Mouse (Mus musculus) CH12.LX (cell line): ENCODE data around the gene Nol4l. TPM values are rescaled to one million over a fixed set of nuclear protein-coding genes. Genes with fewer than 3 reads are reported as not detected.

ENCODE experiments used
- DNase-seq: peaks from one replicate; pipeline ENCODE4 v3.0.0-alpha.2; 2013; ENCODE audit errors: extremely low read depth
- H3K27ac ChIP-seq: 2 replicates; pipeline ENCODE4 v1.5.1; 2012; ENCODE audit warnings: low read depth, mild to moderate bottlenecking, control low read depth, moderate library complexity; ENCODE audit not compliant: insufficient read depth
- H3K27me3 ChIP-seq: replicated peaks from 2 replicates; pipeline ENCODE3; 2012; ENCODE audit warnings: inconsistent platforms
- H3K36me3 ChIP-seq, 2 experiments: replicated peaks in 1 of 2; 2 replicates each; pipeline versions ENCODE3 to v1.6.1; 2012; ENCODE audit warnings: inconsistent platforms in 1 of 2, low read length in 1 of 2, mild to moderate bottlenecking in 1 of 2, mixed read lengths in 1 of 2, moderate library complexity in 1 of 2; ENCODE audit not compliant: control insufficient read depth in 1 of 2, insufficient read depth in 1 of 2
- H3K4me1 ChIP-seq, 2 experiments: 2 replicates each; pipeline ENCODE4 v1.6.1; 2012; ENCODE audit warnings: inconsistent platforms in 1 of 2, moderate library complexity in 1 of 2; ENCODE audit not compliant: insufficient read depth in 2 of 2, control insufficient read depth in 1 of 2
- H3K4me2 ChIP-seq: 2 replicates; pipeline ENCODE4 v1.6.1; 2012; ENCODE audit warnings: low read depth, mild to moderate bottlenecking, control low read depth; ENCODE audit not compliant: poor library complexity, insufficient read depth, severe bottlenecking
- H3K4me3 ChIP-seq, 3 experiments: fragments of 150-350 bp in 1 of 3; sonication (generic) in 1 of 3; replicated peaks in 1 of 3; 2 replicates each; pipeline versions ENCODE3 to v1.5.1; 2011 to 2012; ENCODE audit warnings: low read depth in 2 of 3, low read length in 2 of 3, mild to moderate bottlenecking in 2 of 3, moderate library complexity in 2 of 3, control low read depth in 1 of 3, improper control_type of control experiment in 1 of 3, inconsistent platforms in 1 of 3, mixed read lengths in 1 of 3; ENCODE audit not compliant: poor library complexity in 1 of 3
- H3K79me2 ChIP-seq: replicated peaks from 2 replicates; pipeline ENCODE4 v1.6.1; 2012; ENCODE audit warnings: mild to moderate bottlenecking, moderate library complexity; ENCODE audit not compliant: control insufficient read depth, poor library complexity, insufficient read depth, severe bottlenecking; ENCODE audit errors: extremely low read depth
- H3K9ac ChIP-seq: 2 replicates; pipeline ENCODE4 v1.6.1; 2012; ENCODE audit warnings: low read depth, mild to moderate bottlenecking, control low read depth, moderate library complexity; ENCODE audit not compliant: insufficient read depth
- H3K9me3 ChIP-seq: replicated peaks from 2 replicates; pipeline ENCODE3; 2012; ENCODE audit warnings: low read length, inconsistent platforms, mixed read lengths
- BHLHE40 ChIP-seq: IDR thresholded peaks from 2 replicates; pipeline ENCODE4 v1.6.1; 2011; ENCODE audit warnings: mild to moderate bottlenecking, low read depth, low read length, improper control_type of control experiment
- CHD1 ChIP-seq: IDR thresholded peaks from 2 replicates; pipeline ENCODE4 v1.6.1; 2012; ENCODE audit warnings: low read depth, low read length, improper control_type of control experiment, inconsistent platforms
- CHD2 ChIP-seq: IDR thresholded peaks from 2 replicates; pipeline ENCODE4 v1.6.1; 2011; ENCODE audit warnings: low read length, improper control_type of control experiment
- CTCF ChIP-seq, 2 experiments: IDR thresholded peaks in 1 of 2; conservative IDR thresholded peaks in 1 of 2; 2 replicates each; pipeline ENCODE4 v1.5.1; 2011 to 2012; ENCODE audit warnings: low read depth in 2 of 2, low read length in 2 of 2, improper control_type of control experiment in 1 of 2, inconsistent platforms in 1 of 2, mild to moderate bottlenecking in 1 of 2, moderate library complexity in 1 of 2
- E2F4 ChIP-seq: IDR thresholded peaks from 2 replicates; pipeline ENCODE4 v1.6.1; 2011; ENCODE audit warnings: low read depth, low read length, improper control_type of control experiment; ENCODE audit not compliant: insufficient replicate concordance
- ELF1 ChIP-seq: IDR thresholded peaks from 2 replicates; pipeline ENCODE4 v1.6.1; 2014; ENCODE audit warnings: low read depth, mild to moderate bottlenecking, inconsistent platforms, low read length, improper control_type of control experiment
- EP300 ChIP-seq: IDR thresholded peaks from 2 replicates; pipeline ENCODE4 v1.6.1; 2011; ENCODE audit warnings: low read length, improper control_type of control experiment
- ETS1 ChIP-seq: conservative IDR thresholded peaks from 2 replicates; pipeline ENCODE4 v1.6.1; 2012; ENCODE audit warnings: low read depth, mild to moderate bottlenecking, inconsistent platforms, low read length, improper control_type of control experiment, moderate library complexity
- GABPA ChIP-seq: IDR thresholded peaks from 2 replicates; pipeline ENCODE4 v1.6.1; 2012; ENCODE audit warnings: low read depth, low read length, improper control_type of control experiment, inconsistent platforms; ENCODE audit not compliant: insufficient replicate concordance
- IRF4 ChIP-seq: IDR thresholded peaks from 2 replicates; pipeline ENCODE4 v1.6.1; 2014; ENCODE audit warnings: low read depth, mild to moderate bottlenecking, inconsistent platforms, low read length, improper control_type of control experiment
- KAT2A ChIP-seq: IDR thresholded peaks from 2 replicates; pipeline ENCODE4 v1.6.1; 2012; ENCODE audit warnings: low read length, improper control_type of control experiment, inconsistent platforms; ENCODE audit not compliant: insufficient replicate concordance
- MAFK ChIP-seq: IDR thresholded peaks from 2 replicates; pipeline ENCODE4 v1.6.1; 2011; ENCODE audit warnings: low read length, improper control_type of control experiment; ENCODE audit not compliant: insufficient replicate concordance
- MAX ChIP-seq: IDR thresholded peaks from 2 replicates; pipeline ENCODE4 v1.6.1; 2011; ENCODE audit warnings: low read length, improper control_type of control experiment
- MAZ ChIP-seq: IDR thresholded peaks from 2 replicates; pipeline ENCODE4 v1.6.1; 2012; ENCODE audit warnings: low read depth, mild to moderate bottlenecking, inconsistent platforms, low read length, improper control_type of control experiment, moderate library complexity
- MEF2A ChIP-seq: IDR thresholded peaks from 2 replicates; pipeline ENCODE4 v1.6.1; 2014; ENCODE audit warnings: low read depth, mild to moderate bottlenecking, inconsistent platforms, low read length, improper control_type of control experiment, borderline replicate concordance
- MXI1 ChIP-seq: IDR thresholded peaks from 2 replicates; pipeline ENCODE4 v1.6.1; 2011; ENCODE audit warnings: mild to moderate bottlenecking, low read depth, low read length, improper control_type of control experiment
- MYC ChIP-seq: IDR thresholded peaks from 2 replicates; pipeline ENCODE4 v1.6.1; 2011; ENCODE audit warnings: low read depth, mild to moderate bottlenecking, improper control_type of control experiment, low read length
- NELFE ChIP-seq: IDR thresholded peaks from 2 replicates; pipeline ENCODE4 v1.6.1; 2011; ENCODE audit warnings: low read depth, low read length, improper control_type of control experiment
- PAX5 ChIP-seq: IDR thresholded peaks from 2 replicates; pipeline ENCODE4 v1.6.1; 2012; ENCODE audit warnings: low read length, inconsistent platforms, mixed read lengths
- POLR2A ChIP-seq: IDR thresholded peaks from 2 replicates; pipeline ENCODE4 v1.6.1; 2011; ENCODE audit warnings: low read depth, mild to moderate bottlenecking, improper control_type of control experiment, low read length
- POLR2AphosphoS2 ChIP-seq: IDR thresholded peaks from 2 replicates; pipeline ENCODE4 v1.6.1; 2011; ENCODE audit warnings: low read depth, low read length, improper control_type of control experiment
- RAD21 ChIP-seq: IDR thresholded peaks from 2 replicates; pipeline ENCODE4 v1.6.1; 2011; ENCODE audit warnings: low read depth, mild to moderate bottlenecking, low read length, improper control_type of control experiment, moderate library complexity
- RCOR1 ChIP-seq: conservative IDR thresholded peaks from 2 replicates; pipeline ENCODE4 v1.6.1; 2012; ENCODE audit warnings: low read depth, mild to moderate bottlenecking, inconsistent platforms, low read length, improper control_type of control experiment
- SIN3A ChIP-seq: IDR thresholded peaks from 2 replicates; pipeline ENCODE4 v1.6.1; 2012; ENCODE audit warnings: low read length, improper control_type of control experiment, inconsistent platforms
- SMC3 ChIP-seq: IDR thresholded peaks from 2 replicates; pipeline ENCODE4 v1.6.1; 2011; ENCODE audit warnings: low read depth, low read length, improper control_type of control experiment
- TBP ChIP-seq: conservative IDR thresholded peaks from 2 replicates; pipeline ENCODE4 v1.6.1; 2011; ENCODE audit warnings: low read depth, low read length, improper control_type of control experiment
- UBTF ChIP-seq: IDR thresholded peaks from 2 replicates; pipeline ENCODE4 v1.6.1; 2012; ENCODE audit warnings: low read depth, mild to moderate bottlenecking, inconsistent platforms, low read length, improper control_type of control experiment, moderate library complexity
- USF1 ChIP-seq: IDR thresholded peaks from 2 replicates; pipeline ENCODE4 v1.6.1; 2014; ENCODE audit warnings: low read depth, mild to moderate bottlenecking, inconsistent platforms, low read length, improper control_type of control experiment
- USF2 ChIP-seq: conservative IDR thresholded peaks from 2 replicates; pipeline ENCODE4 v1.6.1; 2011; ENCODE audit warnings: low read depth, low read length, improper control_type of control experiment
- ZC3H11A ChIP-seq: IDR thresholded peaks from 2 replicates; pipeline ENCODE4 v1.6.1; 2012; ENCODE audit warnings: low read depth, mild to moderate bottlenecking, inconsistent platforms, low read length, improper control_type of control experiment
- ZKSCAN1 ChIP-seq: IDR thresholded peaks from 2 replicates; pipeline ENCODE4 v1.6.1; 2012; ENCODE audit warnings: low read depth, inconsistent platforms, low read length, improper control_type of control experiment, borderline replicate concordance
- ZNF384 ChIP-seq: IDR thresholded peaks from 2 replicates; pipeline ENCODE4 v1.6.1; 2012; ENCODE audit warnings: low read depth, low read length, improper control_type of control experiment, inconsistent platforms
- dilution Hi-C: fragments of 300-500 bp; cut with MboI; formaldehyde crosslinking; loops from 2 replicates; pipeline ENCODE4 v1.14.3; 2020; ENCODE audit warnings: low sequenced_read_pairs; ENCODE audit not compliant: extremely low pct_unique_long_range_greater_than_20kb, extremely low pct_ligation_motif_present
- in situ Hi-C: fragments of 300-500 bp; cut with MboI; formaldehyde crosslinking; loops from 3 replicates; pipeline ENCODE4 v1.14.3; 2019; ENCODE audit warnings: low sequenced_read_pairs, low pct_ligation_motif_present, low pct_unique_long_range_greater_than_20kb, mixed read lengths
- polyA plus RNA-seq: library from polyadenylated mRNA; unstranded; fragments of >175 nt; gene quantifications from 2 replicates; pipeline ENCODE4 v1.2.1, GENCODE M21; 2012; ENCODE audit warnings: low read depth; ENCODE audit not compliant: insufficient read length
- total RNA-seq, 2 experiments: library from RNA; depleted of rRNA; stranded (reverse); fragments of 300-350 nt in 1 of 2; fragments of >200 nt in 1 of 2; gene quantifications; 2 replicates each; pipeline ENCODE4 v1.2.3; 2012 to 2014

Nol4l gene
- total and polyA plus RNA-seq, 3 experiments: 1.3 to 3.7 (median 3.5) TPM

DNA sequence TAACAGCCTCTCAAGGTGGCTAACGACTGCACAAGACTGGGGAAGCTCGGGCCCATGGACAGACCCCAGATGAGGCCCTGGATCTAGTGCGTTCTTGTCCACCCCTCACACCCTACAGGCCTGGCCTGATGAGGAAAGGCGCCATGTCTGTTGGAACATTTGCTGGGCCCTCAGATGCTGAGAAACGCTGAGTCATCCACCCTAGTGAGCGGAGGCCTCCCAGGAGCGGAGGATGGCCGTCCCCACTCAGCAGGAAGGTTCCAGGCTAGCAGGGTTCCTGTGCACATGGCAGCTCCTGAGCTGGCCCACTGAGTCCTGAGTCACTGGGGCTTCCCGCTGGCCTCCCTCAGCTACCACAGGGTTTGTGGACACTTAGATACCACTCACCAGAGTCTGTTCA lies 9.7 kb downstream of the Nol4l start:
- in situ Hi-C loops: no loop called here
- no peaks in the 10 kb centered on the region for H3K27me3 ChIP-seq
- no peak overlapping the region for H3K27ac ChIP-seq
- no peak for DNase-seq
- H3K9me3 ChIP-seq: no peaks in the 10 kb centered on the region
- no peak overlapping the region for H3K9ac ChIP-seq
- dilution Hi-C loops: no loop called here
- peaks cover 3 to 8% of the 10 kb centered on the region in 2 experiments for H3K36me3 ChIP-seq
- no peak overlapping the region for H3K4me3 ChIP-seq
- no peak overlapping the region for H3K4me2 ChIP-seq
- H3K4me1 ChIP-seq: peaks cover 31 to 70% of the 10 kb centered on the region in 2 experiments
- no peaks in the 10 kb centered on the region for H3K79me2 ChIP-seq
- no peak for TF ChIP-seq UBTF
- TF ChIP-seq MAFK: 0 out of 2 replicates have a peak, but pooled peaks have one; percentile 46

DNA sequence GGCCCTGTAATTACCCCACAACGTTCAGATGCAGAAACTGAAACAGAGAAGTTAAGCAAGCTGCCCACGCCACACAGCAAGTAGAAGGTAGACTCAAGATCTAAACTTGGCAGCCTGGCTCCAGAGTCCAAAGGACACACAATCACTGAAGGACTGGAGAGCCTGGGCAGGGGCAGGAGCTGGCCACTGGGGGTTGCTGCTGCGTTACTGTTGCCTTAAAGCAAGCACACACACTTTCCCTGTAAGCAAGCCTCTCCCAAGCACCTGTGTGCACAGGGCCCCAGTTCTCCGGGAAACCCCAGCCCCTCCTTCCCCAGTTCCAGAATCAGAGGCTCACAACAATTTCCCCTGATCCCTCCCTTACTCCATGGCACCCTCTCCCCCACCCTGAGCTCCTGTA lies 12.8 kb downstream of the Nol4l start:
- in situ Hi-C loops: no loop called here
- Histone ChIP-seq H3K9ac (no peak overlapping the region), H3K79me2 (no peaks in the 10 kb centered on the region), H3K4me2 (no peak overlapping the region), H3K27ac (no peak overlapping the region), H3K4me1 (peaks cover 19 to 48% of the 10 kb centered on the region in 2 experiments), H3K4me3 (no peak overlapping the region), H3K27me3 (no peaks in the 10 kb centered on the region), H3K9me3 (no peaks in the 10 kb centered on the region), H3K36me3 (peaks cover 3 to 5% of the 10 kb centered on the region in 2 experiments)
- dilution Hi-C loops: no loop called here
- DNase-seq: no peak
- TF ChIP-seq ZC3H11A (peak; percentile 64), MYC (no peak), MAX (no peak), RAD21 (peak; percentile 79), MXI1 (no peak), SIN3A (no peak), USF2 (no peak), NELFE (no peak), CHD2 (no peak), MAZ (no peak), EP300 (no peak), RCOR1 (no peak), GABPA (no peak), E2F4 (no peak), ZKSCAN1 (no peak), POLR2A (no peak), ETS1 (no peak), CTCF (conservative IDR thresholded peaks at IDR 0.05 in 1 of 2, IDR thresholded peaks at IDR 0.05 in 1 of 2; ENCODE audit: low read depth in 2 of 2, low read length in 2 of 2) (peak in 1 of 2 experiments; percentile 74; a peak in 2 of 4 replicates), CHD1 (no peak), ZNF384 (no peak), POLR2AphosphoS2 (no peak), ELF1 (no peak), IRF4 (peak; percentile 22; the same call in 1 of the 2 replicates), KAT2A (no peak), PAX5 (no peak), UBTF (no peak), TBP (no peak), USF1 (no peak), BHLHE40 (no peak), MEF2A (no peak), SMC3 (peak; percentile 83)
